Mouse (Mus musculus) G1E (cell line): ENCODE measurements around the gene Eps8.

Experiments used
- CTCF ChIP-seq: IDR thresholded peaks from 2 replicates; pipeline ENCODE4 v1.5.1; 2012; ENCODE audit warnings: low read depth, low read length, inconsistent platforms, mixed read lengths
- GATA1 ChIP-seq: IDR thresholded peaks from 2 replicates; pipeline ENCODE4 v1.6.1; 2012; ENCODE audit warnings: borderline replicate concordance, low read length, inconsistent platforms, mixed read lengths
- POLR2AphosphoS5 ChIP-seq: IDR thresholded peaks from 2 replicates; pipeline ENCODE4 v1.6.1; 2012; ENCODE audit warnings: low read depth, low read length, inconsistent platforms; ENCODE audit not compliant: insufficient replicate concordance
- TAL1 ChIP-seq: conservative IDR thresholded peaks from 2 replicates; pipeline ENCODE4 v1.6.1; 2012; ENCODE audit warnings: low read depth, low read length, inconsistent platforms, mixed read lengths

DNA sequence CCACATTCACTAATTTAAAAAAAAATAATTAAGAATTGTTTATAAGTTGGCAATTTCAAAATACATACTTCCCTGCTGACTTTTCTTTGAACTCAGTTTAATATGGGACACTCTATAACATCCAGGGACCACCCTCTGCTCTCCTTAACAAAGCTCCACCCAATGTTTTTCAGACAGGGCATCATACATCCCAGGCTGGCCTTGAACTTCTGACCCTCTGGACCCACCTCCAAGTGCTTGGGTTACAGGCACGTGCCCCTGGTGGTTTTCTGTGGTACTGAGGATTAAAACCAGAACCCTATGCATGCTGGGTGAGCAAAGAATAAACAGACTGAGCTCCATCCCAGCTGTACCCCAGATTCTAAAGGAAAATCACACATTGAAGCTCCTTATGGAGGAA, 150.6 kb downstream of the Eps8 start:
- TF ChIP-seq CTCF (no peak), GATA1 (no peak), TAL1 (no peak), POLR2AphosphoS5 (no peak)
